Mouse (Mus musculus) heart, embryonic 11.5 days (tissue): ENCODE measurements around the gene Ppdpf. TPM values are rescaled to one million over a fixed set of nuclear protein-coding genes. Genes with fewer than 3 reads are reported as not detected.

ENCODE experiments used
- ATAC-seq: fragments of 200-750 bp; cut with Nextera tagmentation; replicated peaks from 2 replicates; pipeline ENCODE4 v1.8.0; 2017; ENCODE audit warnings: moderate library complexity; ENCODE audit not compliant: insufficient number of reproducible peaks, low FRiP score, low TSS enrichment
- H3K27ac ChIP-seq: fragments of 300-500 bp; sonication (generic); 2 replicates; pipeline ENCODE4 v1.5.1; 2014; ENCODE audit warnings: mild to moderate bottlenecking, low read depth, low read length
- H3K27me3 ChIP-seq: fragments of 300-500 bp; sonication (generic); 2 replicates; pipeline ENCODE4 v1.6.1; 2014; ENCODE audit warnings: mild to moderate bottlenecking, low read length, mixed read lengths; ENCODE audit not compliant: control insufficient read depth, insufficient read depth
- H3K36me3 ChIP-seq: fragments of 300-500 bp; sonication (generic); 2 replicates; pipeline ENCODE4 v1.6.1; 2014; ENCODE audit warnings: mild to moderate bottlenecking, low read length, moderate library complexity, mixed read lengths; ENCODE audit not compliant: control insufficient read depth, insufficient read depth
- H3K4me1 ChIP-seq: fragments of 300-500 bp; sonication (generic); 2 replicates; pipeline ENCODE4 v1.6.1; 2014; ENCODE audit warnings: low read length; ENCODE audit not compliant: control insufficient read depth, insufficient read depth
- H3K4me2 ChIP-seq: fragments of 300-500 bp; sonication (generic); 2 replicates; pipeline ENCODE4 v1.6.1; 2014; ENCODE audit warnings: mild to moderate bottlenecking, moderate library complexity
- H3K4me3 ChIP-seq: fragments of 300-500 bp; sonication (generic); 2 replicates; pipeline ENCODE4 v1.5.1; 2014; ENCODE audit warnings: low read depth, low read length
- H3K9ac ChIP-seq: fragments of 300-500 bp; sonication (generic); 2 replicates; pipeline ENCODE4 v1.6.1; 2014; ENCODE audit warnings: mild to moderate bottlenecking, low read depth, low read length, moderate library complexity
- H3K9me3 ChIP-seq: fragments of 300-500 bp; sonication (generic); replicated peaks from 2 replicates; pipeline ENCODE4 v1.6.1; 2016; ENCODE audit warnings: low read length; ENCODE audit not compliant: control insufficient read depth
- WGBS: fragments of 180-500 bp; shearing (Covaris S2); extraction: QIAGEN DNeasy Blood & Tissue Kit; methylation state at CpG from one replicate; pipeline ENCODE4 v1.1.7; 2014; ENCODE audit not compliant: insufficient replicate concordance; 5-methylcytosine and 5-hydroxymethylcytosine counted together
- polyA plus RNA-seq: library from polyadenylated mRNA; unstranded; fragments of >200 nt; fragmentation: Nextera tagmentation; extraction: Ambion mirVana; gene quantifications from 2 replicates; pipeline ENCODE4 v1.2.1, GENCODE M21; 2014

The Ppdpf gene
- polyA plus RNA-seq, 1 experiment from 2014 or later = 214 TPM

DNA sequence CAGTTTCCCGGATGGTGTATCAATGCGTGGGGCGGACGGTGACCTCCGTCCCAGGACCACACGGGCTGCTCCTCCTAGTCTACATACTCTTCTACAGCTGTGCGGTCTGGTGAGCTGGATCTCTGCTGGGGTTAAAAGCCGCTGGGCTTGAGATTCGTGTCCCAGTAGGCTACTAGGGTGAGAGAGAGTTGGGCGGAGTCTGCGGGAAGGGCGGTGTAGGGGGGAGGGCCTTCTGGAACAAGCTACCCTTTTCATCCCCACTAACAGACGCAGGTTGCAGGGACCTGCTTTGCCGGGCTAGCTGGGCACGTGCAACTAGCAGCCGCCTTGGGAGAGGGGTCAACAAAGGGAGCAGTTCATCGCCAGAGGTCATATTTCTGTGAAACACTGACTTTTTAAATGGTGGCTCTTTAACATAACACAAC, 26.0 kb downstream of the Ppdpf start, which contains the start of gene Srms:
Gene Srms, minus strand, starts transcription at position 165 of the 425 bp plus-strand sequence.
- 3% methylated on average over 17 of the region's 17 CpGs for WGBS
- ATAC-seq = peak; percentile 22; the same call in 1 of the 2 replicates
- H3K4me3 ChIP-seq = peak within 1 kb of the TSS; percentile 32
- peak within 1 kb of the TSS; percentile 68 for H3K4me2 ChIP-seq
- no peaks in the 10 kb centered on the region for H3K4me1 ChIP-seq
- H3K27me3 ChIP-seq = peaks cover 54% of the 10 kb centered on the region
- H3K9me3 ChIP-seq = no peaks in the 10 kb centered on the region
- no peak within 1 kb of the TSS for H3K9ac ChIP-seq
- H3K27ac ChIP-seq = no peak within 1 kb of the TSS
- no peaks in the 10 kb centered on the region for H3K36me3 ChIP-seq

GRCm38 (mm10) chr2:181216037-181216436, 29.0 kb downstream of the Ppdpf start:
- Histone ChIP-seq H3K4me1 (peaks cover 9% of the 10 kb centered on the region), H3K36me3 (no peaks in the 10 kb centered on the region), H3K4me2 (no peak overlapping the region), H3K9me3 (no peaks in the 10 kb centered on the region), H3K4me3 (no peak overlapping the region), H3K9ac (no peak overlapping the region), H3K27me3 (peaks cover 44% of the 10 kb centered on the region), H3K27ac (no peak overlapping the region)
- WGBS = 80% methylated on average over 6 of the region's 6 CpGs
- no peak for ATAC-seq

- no peak overlapping the region for H3K27ac ChIP-seq
Observed at GRCm38 (mm10) chr2:181218881-181219485, 31.9 kb downstream of the Ppdpf start.

GRCm38 (mm10) chr2:181219538-181220216, 32.6 kb downstream of the Ppdpf start, which contains the start of gene Fndc11:
Gene Fndc11, plus strand, starts transcription at chr2:181220013.
- Histone ChIP-seq H3K27ac (peak within 1 kb of the TSS; percentile 35; the same call in 1 of the 2 replicates), H3K9me3 (no peaks in the 10 kb centered on the region), H3K36me3 (no peaks in the 10 kb centered on the region), H3K4me3 (peak within 1 kb of the TSS; percentile 25), H3K4me1 (peaks cover 9% of the 10 kb centered on the region), H3K9ac (peak within 1 kb of the TSS; percentile 50; the same call in 1 of the 2 replicates), H3K4me2 (peak within 1 kb of the TSS; percentile 68), H3K27me3 (peaks cover 10% of the 10 kb centered on the region)
- 4% methylated on average over 25 of the region's 25 CpGs for WGBS
- ATAC-seq = peak; percentile 85

More at GRCm38 (mm10) chr2:181218881-181219485, 31.9 kb downstream of the Ppdpf start:
- WGBS = 48% methylated on average over 5 of the region's 5 CpGs
- H3K4me2 ChIP-seq = peak overlapping the region; percentile 68
- ATAC-seq = no peak
- peaks cover 9% of the 10 kb centered on the region for H3K4me1 ChIP-seq
- H3K27me3 ChIP-seq = peaks cover 16% of the 10 kb centered on the region
- H3K9me3 ChIP-seq = no peaks in the 10 kb centered on the region
- H3K36me3 ChIP-seq = no peaks in the 10 kb centered on the region
- H3K4me3 ChIP-seq = no peak overlapping the region
- no peak overlapping the region for H3K9ac ChIP-seq

DNA sequence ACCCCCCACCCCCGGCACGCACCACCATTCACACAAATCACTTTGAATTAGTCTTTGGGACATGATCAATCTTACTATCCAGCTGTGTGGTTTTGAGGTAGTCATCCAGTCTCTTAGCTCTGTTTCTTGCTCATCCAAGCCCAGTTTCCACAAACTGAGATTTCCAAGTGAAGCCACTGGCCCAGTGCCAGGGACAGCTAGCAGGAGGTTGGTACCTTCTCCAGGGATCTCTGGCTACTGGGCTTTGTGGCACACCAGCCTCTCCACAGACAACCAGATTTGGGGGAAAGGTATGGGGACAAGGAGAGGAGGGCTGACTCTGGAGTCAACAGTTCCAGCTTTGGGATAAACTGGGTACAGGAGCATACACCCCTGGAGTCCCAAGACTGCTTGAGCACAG, 33.3 kb downstream of the Ppdpf start:
- H3K4me2 ChIP-seq = peak overlapping the region; percentile 68
- H3K4me1 ChIP-seq = peaks cover 9% of the 10 kb centered on the region
- peaks cover 8% of the 10 kb centered on the region for H3K27me3 ChIP-seq
- no peak overlapping the region for H3K4me3 ChIP-seq
- WGBS = 41% methylated on average over 2 of the region's 2 CpGs
- H3K27ac ChIP-seq = no peak overlapping the region
- ATAC-seq = no peak
- H3K9me3 ChIP-seq = no peaks in the 10 kb centered on the region
- peak overlapping the region; percentile 50; the same call in 1 of the 2 replicates for H3K9ac ChIP-seq
- H3K36me3 ChIP-seq = no peaks in the 10 kb centered on the region

DNA sequence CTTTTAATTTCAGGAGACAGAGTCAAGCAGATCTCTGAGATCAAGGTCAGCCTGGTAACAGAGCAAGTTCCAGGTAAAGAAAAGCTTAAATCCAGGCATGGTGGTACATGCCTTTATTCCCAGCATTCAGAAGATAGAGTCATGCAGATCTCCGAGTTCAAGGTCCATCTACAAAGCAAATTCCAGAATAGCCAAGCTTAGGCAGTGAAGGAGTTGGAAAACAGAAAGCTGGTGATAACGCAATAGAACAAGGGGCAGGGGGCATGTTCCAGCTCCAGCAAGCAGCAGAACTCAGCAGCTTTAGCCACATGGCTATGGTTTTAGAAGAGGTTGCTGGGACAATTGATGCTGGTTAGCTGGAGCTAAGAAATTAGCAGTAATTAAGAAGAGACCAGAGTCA, 37.9 kb downstream of the Ppdpf start:
- H3K9ac ChIP-seq = no peak overlapping the region
- ATAC-seq = no peak
- H3K4me1 ChIP-seq = peaks cover 4% of the 10 kb centered on the region
- no peak overlapping the region for H3K27ac ChIP-seq
- no peak overlapping the region for H3K4me2 ChIP-seq
- H3K36me3 ChIP-seq = no peaks in the 10 kb centered on the region
- 75% methylated on average over 2 of the region's 2 CpGs for WGBS
- H3K4me3 ChIP-seq = no peak overlapping the region
- H3K27me3 ChIP-seq = peaks cover 4% of the 10 kb centered on the region; the same call in 1 of the 2 replicates
- no peaks in the 10 kb centered on the region for H3K9me3 ChIP-seq

GRCm38 (mm10) chr2:181227122-181227521, 40.1 kb downstream of the Ppdpf start:
- no peak overlapping the region for H3K9ac ChIP-seq
- H3K27me3 ChIP-seq = no peaks in the 10 kb centered on the region
- H3K27ac ChIP-seq = no peak overlapping the region
- 79% methylated on average over 3 of the region's 3 CpGs for WGBS
- no peak for ATAC-seq
- H3K4me2 ChIP-seq = no peak overlapping the region
- H3K9me3 ChIP-seq = no peaks in the 10 kb centered on the region
- no peaks in the 10 kb centered on the region for H3K36me3 ChIP-seq
- no peaks in the 10 kb centered on the region for H3K4me1 ChIP-seq
- no peak overlapping the region for H3K4me3 ChIP-seq

DNA sequence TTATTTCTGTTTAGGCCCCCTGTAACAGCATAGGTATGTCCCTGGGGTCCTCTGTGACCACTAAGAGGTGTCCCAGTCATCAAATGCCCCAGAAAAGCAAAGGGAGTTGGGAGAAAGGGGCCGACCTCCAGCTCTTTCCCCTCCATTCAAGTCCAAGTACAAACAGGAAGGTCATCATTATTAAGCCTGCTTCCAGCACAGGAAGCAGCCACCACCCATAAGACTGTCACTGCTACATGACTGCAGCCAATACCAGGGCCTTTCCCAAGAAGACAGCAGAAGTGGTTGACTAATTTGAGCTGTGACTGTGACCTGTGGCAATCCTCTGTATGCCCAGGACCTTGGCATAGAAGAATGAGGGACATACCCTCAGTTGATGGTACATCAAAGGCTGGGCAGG, 41.3 kb downstream of the Ppdpf start:
- Histone ChIP-seq H3K9ac (no peak overlapping the region), H3K36me3 (no peaks in the 10 kb centered on the region), H3K27ac (no peak overlapping the region), H3K4me1 (no peaks in the 10 kb centered on the region), H3K4me2 (no peak overlapping the region), H3K4me3 (no peak overlapping the region), H3K27me3 (no peaks in the 10 kb centered on the region), H3K9me3 (no peaks in the 10 kb centered on the region)
- ATAC-seq = no peak
- WGBS = 67% methylated on average over 1 of the region's 1 CpGs
